Mouse (Mus musculus) CD4-positive helper T cell, adult 2 months (primary cell): ENCODE data around the gene Pde10a.

Experiments
- DNase-seq: peaks from one replicate; pipeline ENCODE4 v3.0.0-alpha.2; 2012; ENCODE audit warnings: low read depth, missing footprints, low spot score

The Pde10a gene

GRCm38 (mm10) chr17:8800478-8801082, 275.4 kb downstream of the Pde10a start:
- DNase-seq: no peak

GRCm38 (mm10) chr17:8801083-8801854, 276.1 kb downstream of the Pde10a start:
- DNase-seq: no peak

DNA sequence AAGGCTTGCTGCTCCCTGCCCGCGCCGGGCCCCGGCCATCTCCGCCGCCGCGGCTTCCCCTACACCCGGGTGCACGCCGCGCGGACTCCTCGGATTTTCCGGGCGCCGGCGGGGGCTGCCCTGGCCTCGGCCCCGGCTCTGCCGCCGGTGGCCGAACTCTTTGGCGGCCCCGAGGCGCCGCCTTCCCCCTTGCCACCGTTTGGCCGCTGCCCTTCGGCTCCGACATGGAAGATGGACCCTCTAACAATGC, 276.6 kb downstream of the Pde10a start:
- DNase-seq: no peak

- no peak for DNase-seq
Observed at GRCm38 (mm10) chr17:8802161-8802888, 277.2 kb downstream of the Pde10a start.

GRCm38 (mm10) chr17:8802889-8803799, 278.0 kb downstream of the Pde10a start:
- DNase-seq: no peak

GRCm38 (mm10) chr17:8807345-8807744, 282.2 kb downstream of the Pde10a start:
- DNase-seq: peak; percentile 13

DNA sequence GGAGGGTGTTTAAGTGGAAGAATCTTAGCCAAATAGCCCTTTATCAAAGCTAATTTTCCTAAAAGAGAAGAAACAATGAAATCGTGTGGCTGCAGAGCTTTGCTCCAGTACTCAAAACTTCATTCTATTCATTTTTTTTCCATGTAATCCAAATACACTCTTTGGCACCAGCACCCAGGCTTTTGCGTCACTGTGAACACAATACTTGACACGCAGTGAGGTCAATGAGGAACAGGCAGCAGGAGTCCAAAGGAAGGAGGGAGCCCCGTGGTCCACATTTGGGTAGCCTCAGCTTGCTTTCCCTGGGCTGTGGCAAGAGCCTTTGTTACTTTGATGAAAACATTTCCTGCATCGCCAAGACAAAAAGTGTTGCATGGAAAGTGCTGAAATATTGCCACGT, 284.6 kb downstream of the Pde10a start:
- DNase-seq: no peak

GRCm38 (mm10) chr17:8810201-8810600, 285.0 kb downstream of the Pde10a start:
- no peak for DNase-seq

GRCm38 (mm10) chr17:8812228-8812865, 287.2 kb downstream of the Pde10a start:
- DNase-seq: no peak

GRCm38 (mm10) chr17:8813773-8814491, 288.8 kb downstream of the Pde10a start:
- no peak for DNase-seq

DNA sequence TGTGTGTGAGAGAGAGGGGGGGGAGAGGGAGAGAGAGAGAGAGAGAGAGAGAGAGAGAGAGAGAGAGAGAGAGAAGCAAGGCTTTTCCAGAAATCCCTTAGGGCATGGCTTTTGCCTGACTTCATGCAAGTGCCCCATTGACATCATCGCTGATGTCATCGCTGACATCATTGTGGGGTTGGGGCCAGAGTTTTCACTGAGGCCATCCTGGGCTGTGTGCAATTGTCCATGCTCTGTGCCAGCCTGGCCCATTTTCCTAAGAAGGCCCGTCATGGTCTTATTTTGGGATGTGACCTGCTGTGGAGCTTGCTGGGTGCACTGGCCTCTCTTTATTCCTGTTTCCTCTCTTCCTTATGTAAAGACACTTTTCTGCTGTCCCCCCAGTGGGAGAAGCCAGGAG, 290.2 kb downstream of the Pde10a start:
- DNase-seq: no peak

DNA sequence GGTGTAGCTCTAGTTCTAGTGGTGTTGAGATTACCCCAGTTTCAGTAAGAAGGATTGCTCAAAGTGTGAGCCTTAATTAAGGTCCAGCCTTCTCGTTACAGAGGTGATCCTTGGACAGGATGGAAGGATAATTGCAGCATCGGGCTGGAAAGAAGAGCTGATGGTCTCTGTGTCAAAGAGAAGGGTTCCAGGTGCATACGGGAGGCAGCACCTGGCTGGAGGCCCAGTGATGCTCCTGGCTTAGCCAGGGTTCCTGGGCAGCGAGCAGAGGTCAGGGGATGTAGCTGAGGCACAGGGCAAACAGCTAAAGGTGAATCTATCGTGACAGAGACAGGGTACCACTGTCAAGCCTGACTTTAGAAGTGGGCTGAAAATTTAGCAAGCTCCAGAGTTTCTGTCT, 290.7 kb downstream of the Pde10a start:
- no peak for DNase-seq

- DNase-seq: no peak
Observed at GRCm38 (mm10) chr17:8818675-8819074, 293.5 kb downstream of the Pde10a start.

- DNase-seq: no peak
Observed at GRCm38 (mm10) chr17:8823548-8823947, 298.4 kb downstream of the Pde10a start.

DNA sequence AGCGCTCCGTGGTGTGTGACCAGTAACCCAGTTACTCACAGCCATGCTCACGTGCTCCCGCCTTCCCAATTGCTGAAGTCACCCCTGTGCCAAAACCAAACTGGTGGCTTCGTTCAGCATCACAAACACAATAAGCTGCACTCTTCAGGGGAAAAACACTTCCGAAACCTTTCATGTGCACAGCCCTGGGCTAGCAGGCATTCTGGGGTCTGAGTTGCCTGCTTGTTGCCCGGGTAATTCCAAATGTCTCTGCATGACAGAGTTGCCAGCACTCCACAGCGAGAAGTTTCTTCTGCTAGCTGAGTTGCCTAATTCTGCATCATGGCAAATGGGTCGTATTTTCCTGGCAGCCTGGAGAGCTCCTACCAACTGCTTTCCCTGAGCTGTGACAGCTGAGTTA, 302.0 kb downstream of the Pde10a start:
- DNase-seq: no peak

DNA sequence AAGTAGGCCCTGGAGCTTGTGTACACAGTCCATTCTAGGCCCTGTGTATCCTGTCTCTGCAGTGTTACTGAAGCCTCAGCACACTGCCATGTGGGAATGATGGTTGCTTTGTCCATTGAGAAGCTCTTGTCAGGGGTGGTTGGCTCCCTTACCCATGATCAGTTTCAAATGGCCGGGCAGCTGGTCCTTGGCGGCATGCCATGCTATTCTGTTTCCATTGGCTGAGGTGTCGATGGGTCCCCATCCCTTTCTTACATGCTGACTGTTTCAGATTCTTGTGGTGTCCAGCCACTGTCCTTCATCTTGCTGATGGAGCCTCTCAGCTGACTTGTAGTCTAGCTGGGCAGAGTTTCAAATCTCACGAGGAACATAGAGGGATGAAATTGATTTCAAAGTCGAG, 305.8 kb downstream of the Pde10a start:
- no peak for DNase-seq

DNA sequence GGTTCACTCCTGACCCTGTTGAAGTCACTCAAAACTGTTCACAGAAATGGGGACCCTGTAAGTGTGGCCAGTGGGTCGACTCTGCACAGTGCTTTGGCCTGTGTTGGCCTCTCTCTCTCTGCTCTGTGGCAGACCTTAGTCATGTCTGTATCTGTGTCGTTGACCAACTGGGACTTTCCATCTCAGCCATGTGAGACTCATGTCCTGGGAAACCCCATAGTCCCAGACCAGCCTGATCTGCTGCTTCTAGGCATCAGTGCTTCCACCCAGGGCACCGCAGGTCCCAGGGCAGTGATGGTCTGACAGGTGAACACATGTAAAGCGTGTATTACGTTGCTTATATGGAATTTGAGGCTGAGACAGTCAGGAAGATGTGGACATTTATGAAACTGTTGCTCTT, 311.1 kb downstream of the Pde10a start:
- DNase-seq: no peak

DNA sequence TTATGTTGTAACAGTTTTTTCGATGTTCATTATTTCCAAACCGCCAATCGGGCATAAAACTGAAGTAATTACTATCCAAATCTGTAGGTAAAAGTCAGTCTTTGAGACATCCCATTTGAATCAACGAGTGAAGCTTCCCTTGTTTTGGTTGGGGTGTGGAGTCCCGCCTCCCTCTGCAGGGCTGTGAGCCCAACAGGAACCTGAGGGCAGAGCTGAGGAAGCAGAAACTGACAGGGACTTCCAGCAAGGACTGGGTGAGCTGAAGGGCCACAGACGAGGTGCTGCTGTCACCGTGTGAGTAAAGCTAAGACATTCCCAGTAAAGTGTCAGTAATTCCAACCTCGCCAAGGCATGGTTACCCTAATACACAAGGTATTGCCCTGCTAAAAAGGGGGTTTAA, 313.1 kb downstream of the Pde10a start:
- no peak for DNase-seq

- no peak for DNase-seq
Observed at GRCm38 (mm10) chr17:8839237-8840011, 314.3 kb downstream of the Pde10a start.

DNA sequence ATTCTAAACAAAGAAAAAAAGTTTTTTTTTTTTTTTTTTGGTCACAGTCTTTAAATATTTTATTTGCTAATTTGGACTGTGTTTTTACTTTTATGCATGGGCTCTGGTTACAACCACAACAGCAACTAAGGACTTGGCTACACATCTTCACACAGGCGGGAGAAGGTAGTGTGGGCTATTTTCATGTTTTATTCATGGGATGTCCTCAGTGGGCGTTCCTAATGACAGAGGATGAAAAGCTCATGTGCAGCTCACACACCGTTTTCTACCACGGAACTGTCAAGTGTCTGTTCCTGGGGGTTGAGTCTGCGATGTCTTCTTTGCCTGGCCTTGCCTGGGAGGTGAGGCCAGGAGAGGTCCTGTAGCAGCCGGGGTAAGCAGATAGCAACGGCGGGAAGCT, 315.9 kb downstream of the Pde10a start:
- DNase-seq: no peak
